Mouse (Mus musculus) erythroblast, embryonic 14.5 days (primary cell): Measurements from ENCODE around the gene Myh1.

Experiments used
- GATA1 ChIP-seq: IDR thresholded peaks from 2 replicates; pipeline ENCODE4 v1.6.1; 2012; ENCODE audit warnings: low read length, inconsistent platforms, mixed read lengths
- TAL1 ChIP-seq: IDR thresholded peaks from 3 replicates; pipeline ENCODE4 v1.6.1; 2012; ENCODE audit warnings: low read length, inconsistent platforms, mixed read lengths

- TF ChIP-seq GATA1 = no peak
- no peak for TF ChIP-seq TAL1
Observed at GRCm38 (mm10) chr11:67190814-67191213, 9.0 kb upstream of the Myh1 start.
